7 mouse cellular contexts compared by ENCODE assay signal in genomic region chr8:72272361-72272760, GRCm38 (mm10). TPM values are rescaled to one million over a fixed set of nuclear protein-coding genes. Genes with fewer than 3 reads are reported as not detected.
DNase-seq lines count a peak whose midpoint lies in the region; ATAC-seq and TF ChIP-seq lines count a peak whose summit lies in the region.

No protein-coding gene starts in this region.

- ATAC-seq in embryonic facial prominence, embryonic 11.5 days (replicated peaks; ENCODE audit: insufficient number of reproducible peaks, low FRiP score, low TSS enrichment, low read depth), result 0 out of 2 replicates have a peak, but pooled peaks have one; percentile 37
- ATAC-seq in hindbrain, embryonic 13.5 days (ENCODE audit: low FRiP score), result peak; percentile 55; the same call in 1 of the 2 replicates

- DNase-seq in CD8-positive naive resting alpha-beta T cell, adult 2 months (ENCODE audit: low read depth in 2 of 2, low spot score in 2 of 2), result peak; percentile 80 to 86
- DNase-seq in NIH3T3 (ENCODE audit: low read depth), result peak; percentile 88
- DNase-seq in embryonic facial prominence, embryonic 11.5 days (ENCODE audit: low spot score), result peak; percentile 65
- DNase-seq in left cerebral cortex, adult 18-20 months (ENCODE audit: low spot score in 2 of 2), result peak; percentile 61 to 63
- peak; percentile 41 for DNase-seq in mesoderm, embryonic 11.5 days (ENCODE audit: low read depth, low spot score)
- peak in 1 of 2 experiments; percentile 84 for DNase-seq in spleen, adult 2 months (ENCODE audit: low read depth in 1 of 2, low spot score in 2 of 2)

- H3K9ac ChIP-seq in embryonic facial prominence, embryonic 11.5 days (replicated peaks; ENCODE audit: low read length), result no peak overlapping the region
- no peak overlapping the region for H3K9ac ChIP-seq in hindbrain, embryonic 13.5 days

- H3K27ac ChIP-seq in embryonic facial prominence, embryonic 11.5 days (replicated peaks; ENCODE audit: low read depth, low read length), result no peak overlapping the region
- no peak overlapping the region for H3K27ac ChIP-seq in hindbrain, embryonic 13.5 days
- H3K27ac ChIP-seq in spleen, adult 2 months (ENCODE audit: insufficient read depth, low read length), result peak overlapping the region; percentile 97

- no peak for TF ChIP-seq POLR2A in spleen, adult 2 months (IDR thresholded peaks at IDR 0.05; ENCODE audit: low read depth, low read length)

- WGBS in embryonic facial prominence, embryonic 11.5 days, result 17% methylated on average over 3 of the region's 3 CpGs
- 20% methylated on average over 3 of the region's 3 CpGs for WGBS in hindbrain, embryonic 13.5 days
- 5% methylated on average over 3 of the region's 3 CpGs for WGBS in spleen, adult 2 months

- TF ChIP-seq CTCF in spleen, adult 2 months (IDR thresholded peaks at IDR 0.05; ENCODE audit: extremely low read depth, insufficient read depth, insufficient read length, insufficient replicate concordance), result peak; percentile 81

- no peaks in the 10 kb centered on the region for H3K4me1 ChIP-seq in embryonic facial prominence, embryonic 11.5 days (ENCODE audit: control insufficient read depth, insufficient read depth, low read length)
- H3K4me1 ChIP-seq in hindbrain, embryonic 13.5 days (replicated peaks), result no peaks in the 10 kb centered on the region
- peaks cover 63% of the 10 kb centered on the region; the same call in 1 of the 2 replicates for H3K4me1 ChIP-seq in spleen, adult 2 months (ENCODE audit: control insufficient read depth, insufficient read depth, insufficient read length)

- H3K36me3 ChIP-seq in embryonic facial prominence, embryonic 11.5 days (replicated peaks; ENCODE audit: control insufficient read depth, insufficient read depth, low read depth, low read length), result no peaks in the 10 kb centered on the region
- H3K36me3 ChIP-seq in hindbrain, embryonic 13.5 days, result no peaks in the 10 kb centered on the region
- H3K36me3 ChIP-seq in spleen, adult 2 months (ENCODE audit: control insufficient read depth, insufficient read depth, low read length), result no peaks in the 10 kb centered on the region

- H3K4me3 ChIP-seq in embryonic facial prominence, embryonic 11.5 days (ENCODE audit: low read depth, low read length), result no peak overlapping the region
- H3K4me3 ChIP-seq in hindbrain, embryonic 13.5 days, result no peak overlapping the region
- H3K4me3 ChIP-seq in spleen, adult 2 months (ENCODE audit: extremely low read depth, insufficient read depth, insufficient read length), result no peak overlapping the region

- H3K9me3 ChIP-seq in embryonic facial prominence, embryonic 11.5 days (replicated peaks; ENCODE audit: control insufficient read depth, low read length), result no peaks in the 10 kb centered on the region
- H3K9me3 ChIP-seq in hindbrain, embryonic 13.5 days, result no peaks in the 10 kb centered on the region

- H3K27me3 ChIP-seq in embryonic facial prominence, embryonic 11.5 days (ENCODE audit: control insufficient read depth, insufficient read depth, low read length), result no peaks in the 10 kb centered on the region
- H3K27me3 ChIP-seq in hindbrain, embryonic 13.5 days, result no peaks in the 10 kb centered on the region
- no peaks in the 10 kb centered on the region for H3K27me3 ChIP-seq in spleen, adult 2 months (ENCODE audit: control insufficient read depth, insufficient read depth, low read length)

- H3K4me2 ChIP-seq in embryonic facial prominence, embryonic 11.5 days (ENCODE audit: low read depth, low read length), result no peak overlapping the region
- no peak overlapping the region for H3K4me2 ChIP-seq in hindbrain, embryonic 13.5 days

RNA-seq across cellular contexts. Expression of gene Ap1m1, which starts 32.5 kb away (rescaled TPM):
- 112 and 123 TPM in 2 replicates for polyA plus RNA-seq in embryonic facial prominence, embryonic 11.5 days (2014; fragmentation: Nextera tagmentation; extraction: Ambion mirVana)
- polyA plus RNA-seq in hindbrain, embryonic 13.5 days (2015; fragmentation: Nextera tagmentation; extraction: Ambion mirVana), result 247 and 261 TPM in 2 replicates
- 10 to 100 TPM; 80.1 to 80.6 TPM for total RNA-seq in left cerebral cortex, adult 18-20 months (2021)
- polyA plus RNA-seq in spleen, adult 2 months (2012; rRNA removed), result 97.4 and 105 TPM in 2 replicates

RNA-seq across cellular contexts. Expression of gene Gm10282, which starts 32.7 kb away (rescaled TPM):
- 39.9 and 42.0 TPM in 2 replicates for polyA plus RNA-seq in embryonic facial prominence, embryonic 11.5 days (2014; fragmentation: Nextera tagmentation; extraction: Ambion mirVana)
- 15.4 TPM in 2 replicates for polyA plus RNA-seq in hindbrain, embryonic 13.5 days (2015; fragmentation: Nextera tagmentation; extraction: Ambion mirVana)
- total RNA-seq in left cerebral cortex, adult 18-20 months (2021), result 1 to 10 TPM; 2.8 to 4.2 TPM
- 1.4 and 1.7 TPM in 2 replicates for polyA plus RNA-seq in spleen, adult 2 months (2012; rRNA removed)

RNA-seq across cellular contexts. Expression of gene Klf2, which starts 46.5 kb away (rescaled TPM):
- polyA plus RNA-seq in embryonic facial prominence, embryonic 11.5 days (2014; fragmentation: Nextera tagmentation; extraction: Ambion mirVana), result 4.4 and 4.7 TPM in 2 replicates
- 5.0 and 5.9 TPM in 2 replicates for polyA plus RNA-seq in hindbrain, embryonic 13.5 days (2015; fragmentation: Nextera tagmentation; extraction: Ambion mirVana)
- total RNA-seq in left cerebral cortex, adult 18-20 months (2021), result 10 to 100 TPM; 15.2 to 23.6 TPM
- 219 and 378 TPM in 2 replicates for polyA plus RNA-seq in spleen, adult 2 months (2012; rRNA removed)

RNA-seq across cellular contexts. Expression of gene Fam32a, which starts 52.8 kb away (rescaled TPM):
- 74.2 and 77.0 TPM in 2 replicates for polyA plus RNA-seq in embryonic facial prominence, embryonic 11.5 days (2014; fragmentation: Nextera tagmentation; extraction: Ambion mirVana)
- polyA plus RNA-seq in hindbrain, embryonic 13.5 days (2015; fragmentation: Nextera tagmentation; extraction: Ambion mirVana), result 108 and 109 TPM in 2 replicates
- 10 to 100 TPM; 57.9 to 58.0 TPM for total RNA-seq in left cerebral cortex, adult 18-20 months (2021)
- polyA plus RNA-seq in spleen, adult 2 months (2012; rRNA removed), result 29.8 and 31.3 TPM in 2 replicates

RNA-seq across cellular contexts. Expression of gene Gm11034, which starts 58.9 kb away (rescaled TPM):
- polyA plus RNA-seq in embryonic facial prominence, embryonic 11.5 days (2014; fragmentation: Nextera tagmentation; extraction: Ambion mirVana), result not detected in 2 replicates
- polyA plus RNA-seq in hindbrain, embryonic 13.5 days (2015; fragmentation: Nextera tagmentation; extraction: Ambion mirVana), result not detected in 2 replicates
- total RNA-seq in left cerebral cortex, adult 18-20 months (2021), result not detected
- not detected in 2 replicates for polyA plus RNA-seq in spleen, adult 2 months (2012; rRNA removed)

Comparison
In these comparisons a context has a peak if more than half of its experiments do, and no peak if none do; other contexts are left out.
1. RNA of gene Klf2, which starts 46.5 kb away (polyA plus RNA-seq): 219 to 378 TPM in spleen, adult 2 months; 5.0 to 5.9 TPM in hindbrain, embryonic 13.5 days and 4.4 to 4.7 TPM in embryonic facial prominence, embryonic 11.5 days; every median in the first group is over 10 times any median in the second.